Mouse (Mus musculus) gastrocnemius, postnatal 10 days (tissue): Measurements from ENCODE around the gene Smarcc1. TPM values are rescaled to one million over a fixed set of nuclear protein-coding genes. Genes with fewer than 3 reads are reported as not detected.
A peak's percentile ranks its signal among the peaks of the same experiment; 100 is the strongest.
"Not testable (repeated sequence)": the region's sequence is repeated elsewhere in the genome, so short reads cannot be mapped to it uniquely, and the experiment has no call there.

Experiments
- DNase-seq: peaks from one replicate; pipeline ENCODE4 v3.0.0; 2021; ENCODE audit warnings: mixed read lengths
- long read RNA-seq, 2 experiments: library from polyadenylated mRNA; stranded (forward); transcript quantifications; one replicate each; pipeline ENCODE4 v2.0.0; 2021
- total RNA-seq, 2 experiments: library from RNA; stranded (reverse); gene quantifications; 2 replicates each; pipeline ENCODE4 v1.2.3; 2021

Gene Smarcc1
- total RNA-seq, result 10 to 100 TPM; 34.5 to 41.9 TPM
- long read RNA-seq, experiment 1, full-length matches to known transcripts, result 18 of 34 reads
- long read RNA-seq, experiment 1, partial matches to known transcripts, result 14 of 34 reads
- long read RNA-seq, experiment 1, other reads (novel, unspliced or antisense), result 2 of 34 reads
- long read RNA-seq, experiment 2, full-length matches to known transcripts, result 21 of 39 reads
- long read RNA-seq, experiment 2, partial matches to known transcripts, result 4 of 39 reads
- long read RNA-seq, experiment 2, other reads (novel, unspliced or antisense), result 14 of 39 reads

GRCm38 (mm10) chr9:110116977-110117778 lies at the start of gene Smarcc1:
Smarcc1 (plus strand) TSS chr9:110117708.
- peak; percentile 85 for DNase-seq

- DNase-seq, result no peak
Measured at GRCm38 (mm10) chr9:110068745-110069144, 48.8 kb upstream of the Smarcc1 start.

- peak; percentile 60 for DNase-seq
Measured at GRCm38 (mm10) chr9:110070358-110070757, 47.1 kb upstream of the Smarcc1 start.

GRCm38 (mm10) chr9:110071011-110071410 lies 46.5 kb upstream of the Smarcc1 start:
- no peak for DNase-seq

- DNase-seq, result peak; percentile 77
Measured at GRCm38 (mm10) chr9:110071843-110072242, 45.7 kb upstream of the Smarcc1 start.

- DNase-seq, result not testable (repeated sequence)
Measured at GRCm38 (mm10) chr9:110076468-110076867, 41.0 kb upstream of the Smarcc1 start.

- no peak for DNase-seq
Measured at GRCm38 (mm10) chr9:110081066-110081465, 36.4 kb upstream of the Smarcc1 start.

- peak; percentile 47 for DNase-seq
Measured at GRCm38 (mm10) chr9:110084201-110084964, 33.1 kb upstream of the Smarcc1 start.

- DNase-seq, result no peak
Measured at GRCm38 (mm10) chr9:110085693-110086092, 31.8 kb upstream of the Smarcc1 start.

- DNase-seq, result no peak
Measured at GRCm38 (mm10) chr9:110093303-110093702, 24.2 kb upstream of the Smarcc1 start.

GRCm38 (mm10) chr9:110094761-110095160 lies 22.7 kb upstream of the Smarcc1 start:
- no peak for DNase-seq

GRCm38 (mm10) chr9:110097791-110098190 lies 19.7 kb upstream of the Smarcc1 start:
- DNase-seq, result no peak

GRCm38 (mm10) chr9:110100627-110101600 lies 16.6 kb upstream of the Smarcc1 start:
- DNase-seq, result peak; percentile 93

- DNase-seq, result no peak
Measured at GRCm38 (mm10) chr9:110116353-110116976, 1.0 kb upstream of the Smarcc1 start.

- no peak for DNase-seq
Measured at GRCm38 (mm10) chr9:110117779-110118139, 251 bp downstream of the Smarcc1 start, which contains the start of gene Dhx30. Dhx30 (minus strand) TSS chr9:110117830.

GRCm38 (mm10) chr9:110118249-110118648 lies 741 bp downstream of the Smarcc1 start:
- DNase-seq, result no peak

- no peak for DNase-seq
Measured at GRCm38 (mm10) chr9:110121424-110121823, 3.9 kb downstream of the Smarcc1 start.

GRCm38 (mm10) chr9:110123322-110123721 lies 5.8 kb downstream of the Smarcc1 start:
- no peak for DNase-seq

- not testable (repeated sequence) for DNase-seq
Measured at GRCm38 (mm10) chr9:110124008-110124540, 6.6 kb downstream of the Smarcc1 start.

- DNase-seq, result no peak
Measured at GRCm38 (mm10) chr9:110130896-110131524, 13.5 kb downstream of the Smarcc1 start.
